Mouse (Mus musculus) limb, embryonic 12.5 days (tissue): ENCODE measurements around the gene Pfkfb2. TPM values are rescaled to one million over a fixed set of nuclear protein-coding genes. Genes with fewer than 3 reads are reported as not detected.

ENCODE experiments used
- ATAC-seq: fragments of 200-750 bp; cut with Nextera tagmentation; 2 replicates; pipeline ENCODE4 v1.8.0; 2017; ENCODE audit warnings: low read depth, moderate TSS enrichment; ENCODE audit not compliant: insufficient number of reproducible peaks, insufficient read depth, low FRiP score, low TSS enrichment
- H3K27ac ChIP-seq: fragments of 300-500 bp; sonication (generic); 2 replicates; pipeline ENCODE4 v1.5.1; 2016; ENCODE audit warnings: mild to moderate bottlenecking, moderate library complexity
- H3K27me3 ChIP-seq: fragments of 300-500 bp; sonication (generic); 2 replicates; pipeline ENCODE4 v1.6.1; 2016; ENCODE audit warnings: mild to moderate bottlenecking, moderate library complexity
- H3K36me3 ChIP-seq: fragments of 300-500 bp; sonication (generic); 2 replicates; pipeline ENCODE4 v1.6.1; 2016; ENCODE audit warnings: mild to moderate bottlenecking, moderate library complexity
- H3K4me1 ChIP-seq: fragments of 300-500 bp; sonication (generic); replicated peaks from 2 replicates; pipeline ENCODE4 v1.6.1; 2016
- H3K4me2 ChIP-seq: fragments of 300-500 bp; sonication (generic); 2 replicates; pipeline ENCODE4 v1.6.1; 2016; ENCODE audit warnings: mild to moderate bottlenecking, moderate library complexity
- H3K4me3 ChIP-seq: fragments of 300-500 bp; sonication (generic); replicated peaks from 2 replicates; pipeline ENCODE4 v1.5.1; 2016; ENCODE audit warnings: mild to moderate bottlenecking
- H3K9ac ChIP-seq: fragments of 300-500 bp; sonication (generic); replicated peaks from 2 replicates; pipeline ENCODE4 v1.6.1; 2016; ENCODE audit warnings: mild to moderate bottlenecking, moderate library complexity
- H3K9me3 ChIP-seq: fragments of 300-500 bp; sonication (generic); 2 replicates; pipeline ENCODE4 v1.6.1; 2016; ENCODE audit warnings: mild to moderate bottlenecking, moderate library complexity
- WGBS: fragments of 180-500 bp; shearing (Covaris S2); methylation state at CpG from one replicate; pipeline ENCODE4 v1.1.7; 2016; 5-methylcytosine and 5-hydroxymethylcytosine counted together
- polyA plus RNA-seq: library from polyadenylated mRNA; unstranded; fragments of >200 nt; fragmentation: Nextera tagmentation; extraction: Ambion mirVana; gene quantifications from 2 replicates; pipeline ENCODE4 v1.2.1, GENCODE M21; 2016

Gene Pfkfb2
- 6.8 and 8.9 TPM in 2 replicates for polyA plus RNA-seq

GRCm38 (mm10) chr1:130729153-130729552, at the start of gene Pfkfb2:
Pfkfb2 (minus strand) TSS chr1:130729253.
- peaks cover 3% of the 10 kb centered on the region; the same call in 1 of the 2 replicates for H3K4me1 ChIP-seq
- H3K4me2 ChIP-seq, result no peak within 1 kb of the TSS
- no peak for ATAC-seq
- 74% methylated on average over 2 of the region's 2 CpGs for WGBS
- H3K27me3 ChIP-seq, result no peaks in the 10 kb centered on the region
- no peak within 1 kb of the TSS for H3K27ac ChIP-seq
- no peaks in the 10 kb centered on the region; the same call in 1 of the 2 replicates for H3K36me3 ChIP-seq
- no peak within 1 kb of the TSS for H3K4me3 ChIP-seq
- no peaks in the 10 kb centered on the region for H3K9me3 ChIP-seq
- H3K9ac ChIP-seq, result no peak within 1 kb of the TSS

- no peak for ATAC-seq
- Histone ChIP-seq H3K27ac (no peak overlapping the region), H3K27me3 (no peaks in the 10 kb centered on the region), H3K9me3 (no peaks in the 10 kb centered on the region), H3K4me1 (no peaks in the 10 kb centered on the region), H3K4me3 (no peak overlapping the region), H3K4me2 (no peak overlapping the region), H3K36me3 (no peaks in the 10 kb centered on the region), H3K9ac (no peak overlapping the region)
- WGBS, result 77% methylated on average over 1 of the region's 1 CpGs
Observed at GRCm38 (mm10) chr1:130776645-130777044, 47.6 kb upstream of the Pfkfb2 start.

- no peak overlapping the region for H3K9ac ChIP-seq
- H3K4me1 ChIP-seq, result no peaks in the 10 kb centered on the region
- no peaks in the 10 kb centered on the region for H3K27me3 ChIP-seq
- WGBS, result 84% methylated on average over 7 of the region's 7 CpGs
- no peaks in the 10 kb centered on the region for H3K36me3 ChIP-seq
- no peak overlapping the region for H3K4me2 ChIP-seq
- H3K27ac ChIP-seq, result no peak overlapping the region
- H3K9me3 ChIP-seq, result no peaks in the 10 kb centered on the region
- ATAC-seq, result no peak
- H3K4me3 ChIP-seq, result no peak overlapping the region
Observed at GRCm38 (mm10) chr1:130775691-130776331, 46.8 kb upstream of the Pfkfb2 start.

- H3K9ac ChIP-seq, result no peak overlapping the region
- H3K9me3 ChIP-seq, result no peaks in the 10 kb centered on the region
- no peak overlapping the region for H3K27ac ChIP-seq
- WGBS, result 88% methylated on average over 2 of the region's 2 CpGs
- H3K27me3 ChIP-seq, result no peaks in the 10 kb centered on the region
- H3K36me3 ChIP-seq, result no peaks in the 10 kb centered on the region
- H3K4me3 ChIP-seq, result no peak overlapping the region
- no peaks in the 10 kb centered on the region for H3K4me1 ChIP-seq
- no peak for ATAC-seq
- no peak overlapping the region for H3K4me2 ChIP-seq
Observed at GRCm38 (mm10) chr1:130775234-130775633, 46.2 kb upstream of the Pfkfb2 start.

GRCm38 (mm10) chr1:130770981-130771494, 42.0 kb upstream of the Pfkfb2 start:
- Histone ChIP-seq H3K4me1 (no peaks in the 10 kb centered on the region), H3K4me2 (no peak overlapping the region), H3K9ac (no peak overlapping the region), H3K9me3 (no peaks in the 10 kb centered on the region), H3K36me3 (no peaks in the 10 kb centered on the region), H3K27ac (no peak overlapping the region), H3K4me3 (no peak overlapping the region), H3K27me3 (no peaks in the 10 kb centered on the region)
- WGBS, result 77% methylated on average over 3 of the region's 3 CpGs
- ATAC-seq, result no peak

GRCm38 (mm10) chr1:130770487-130770886, 41.4 kb upstream of the Pfkfb2 start:
- WGBS, result 81% methylated on average over 4 of the region's 4 CpGs
- Histone ChIP-seq H3K27ac (no peak overlapping the region), H3K36me3 (no peaks in the 10 kb centered on the region), H3K4me2 (no peak overlapping the region), H3K4me1 (no peaks in the 10 kb centered on the region), H3K27me3 (no peaks in the 10 kb centered on the region), H3K4me3 (no peak overlapping the region), H3K9me3 (no peaks in the 10 kb centered on the region), H3K9ac (no peak overlapping the region)
- no peak; the same call in 1 of the 2 replicates for ATAC-seq

- 90% methylated on average over 2 of the region's 2 CpGs for WGBS
- no peak for ATAC-seq
- Histone ChIP-seq H3K9ac (no peak overlapping the region), H3K27ac (no peak overlapping the region), H3K36me3 (no peaks in the 10 kb centered on the region), H3K9me3 (no peaks in the 10 kb centered on the region), H3K27me3 (no peaks in the 10 kb centered on the region), H3K4me2 (no peak overlapping the region), H3K4me3 (no peak overlapping the region), H3K4me1 (no peaks in the 10 kb centered on the region)
Observed at GRCm38 (mm10) chr1:130769925-130770324, 40.9 kb upstream of the Pfkfb2 start.

GRCm38 (mm10) chr1:130767066-130767465, 38.0 kb upstream of the Pfkfb2 start:
- no peak overlapping the region for H3K4me3 ChIP-seq
- no peaks in the 10 kb centered on the region for H3K9me3 ChIP-seq
- 86% methylated on average over 5 of the region's 5 CpGs for WGBS
- no peaks in the 10 kb centered on the region for H3K27me3 ChIP-seq
- H3K9ac ChIP-seq, result no peak overlapping the region
- H3K4me1 ChIP-seq, result no peaks in the 10 kb centered on the region
- H3K36me3 ChIP-seq, result no peaks in the 10 kb centered on the region
- ATAC-seq, result no peak
- no peak overlapping the region for H3K4me2 ChIP-seq
- no peak overlapping the region for H3K27ac ChIP-seq

- Histone ChIP-seq H3K9ac (no peak overlapping the region), H3K4me1 (no peaks in the 10 kb centered on the region), H3K36me3 (no peaks in the 10 kb centered on the region), H3K9me3 (no peaks in the 10 kb centered on the region), H3K27me3 (no peaks in the 10 kb centered on the region), H3K4me2 (no peak overlapping the region), H3K4me3 (no peak overlapping the region), H3K27ac (no peak overlapping the region)
- WGBS, result 87% methylated on average over 12 of the region's 12 CpGs
- no peak for ATAC-seq
Observed at GRCm38 (mm10) chr1:130764027-130764461, 35.0 kb upstream of the Pfkfb2 start.

- 84% methylated on average over 3 of the region's 3 CpGs for WGBS
- no peaks in the 10 kb centered on the region for H3K27me3 ChIP-seq
- H3K9me3 ChIP-seq, result no peaks in the 10 kb centered on the region
- no peak overlapping the region for H3K4me2 ChIP-seq
- H3K27ac ChIP-seq, result no peak overlapping the region
- H3K36me3 ChIP-seq, result no peaks in the 10 kb centered on the region
- H3K9ac ChIP-seq, result no peak overlapping the region
- no peak for ATAC-seq
- H3K4me1 ChIP-seq, result no peaks in the 10 kb centered on the region
- H3K4me3 ChIP-seq, result no peak overlapping the region
Observed at GRCm38 (mm10) chr1:130762045-130762760, 33.1 kb upstream of the Pfkfb2 start.

GRCm38 (mm10) chr1:130761597-130761996, 32.5 kb upstream of the Pfkfb2 start:
- 84% methylated on average over 1 of the region's 1 CpGs for WGBS
- H3K4me1 ChIP-seq, result no peaks in the 10 kb centered on the region
- no peak overlapping the region for H3K4me2 ChIP-seq
- H3K4me3 ChIP-seq, result no peak overlapping the region
- no peak for ATAC-seq
- H3K27me3 ChIP-seq, result no peaks in the 10 kb centered on the region
- H3K9me3 ChIP-seq, result no peaks in the 10 kb centered on the region
- H3K9ac ChIP-seq, result no peak overlapping the region
- H3K27ac ChIP-seq, result no peak overlapping the region
- H3K36me3 ChIP-seq, result no peaks in the 10 kb centered on the region
